Mouse (Mus musculus): ENCODE data around the gene Sgms1. TPM values are rescaled to one million over a fixed set of nuclear protein-coding genes. Genes with fewer than 3 reads are reported as not detected.

The Sgms1 gene
- polyA plus RNA-seq, 1 experiment, result 22.2 TPM

- DNase-seq (ENCODE audit: low spot score), result no peak
Measured at GRCm38 (mm10) chr19:32243246-32243645, 146.3 kb downstream of the Sgms1 start.

- no peak for DNase-seq (ENCODE audit: low spot score)
Measured at GRCm38 (mm10) chr19:32242153-32242552, 147.4 kb downstream of the Sgms1 start.

GRCm38 (mm10) chr19:32240417-32240990 lies 149.0 kb downstream of the Sgms1 start:
- DNase-seq (ENCODE audit: low spot score), result no peak

GRCm38 (mm10) chr19:32239925-32240324 lies 149.6 kb downstream of the Sgms1 start:
- DNase-seq (ENCODE audit: low spot score), result no peak

GRCm38 (mm10) chr19:32239459-32239792 lies 150.1 kb downstream of the Sgms1 start:
- no peak for DNase-seq (ENCODE audit: low spot score)

GRCm38 (mm10) chr19:32238722-32239458 lies 150.6 kb downstream of the Sgms1 start:
- DNase-seq (ENCODE audit: low spot score), result no peak

- no peak for DNase-seq (ENCODE audit: low spot score)
Measured at GRCm38 (mm10) chr19:32237685-32238084, 151.8 kb downstream of the Sgms1 start.

GRCm38 (mm10) chr19:32237173-32237583 lies 152.3 kb downstream of the Sgms1 start:
- DNase-seq (ENCODE audit: low spot score), result no peak

- DNase-seq (ENCODE audit: low spot score), result no peak
Measured at GRCm38 (mm10) chr19:32234717-32235434, 154.6 kb downstream of the Sgms1 start.

GRCm38 (mm10) chr19:32231292-32231691 lies 158.2 kb downstream of the Sgms1 start:
- DNase-seq (ENCODE audit: low spot score), result no peak

GRCm38 (mm10) chr19:32230798-32231197 lies 158.7 kb downstream of the Sgms1 start:
- no peak for DNase-seq (ENCODE audit: low spot score)

- DNase-seq (ENCODE audit: low spot score), result no peak
Measured at GRCm38 (mm10) chr19:32230301-32230700, 159.2 kb downstream of the Sgms1 start.

GRCm38 (mm10) chr19:32229776-32230175 lies 159.7 kb downstream of the Sgms1 start:
- DNase-seq (ENCODE audit: low spot score), result no peak

GRCm38 (mm10) chr19:32227175-32227574 lies 162.3 kb downstream of the Sgms1 start:
- DNase-seq (ENCODE audit: low spot score), result no peak

GRCm38 (mm10) chr19:32225097-32225490 lies 164.4 kb downstream of the Sgms1 start:
- DNase-seq (ENCODE audit: low spot score), result no peak

- no peak for DNase-seq (ENCODE audit: low spot score)
Measured at GRCm38 (mm10) chr19:32224318-32225096, 165.0 kb downstream of the Sgms1 start.

GRCm38 (mm10) chr19:32223751-32224174 lies 165.8 kb downstream of the Sgms1 start:
- DNase-seq (ENCODE audit: low spot score), result no peak

GRCm38 (mm10) chr19:32222083-32222482 lies 167.4 kb downstream of the Sgms1 start:
- no peak for DNase-seq (ENCODE audit: low spot score)

- no peak for DNase-seq (ENCODE audit: low spot score)
Measured at GRCm38 (mm10) chr19:32220991-32221390, 168.5 kb downstream of the Sgms1 start.

GRCm38 (mm10) chr19:32216710-32217109 lies 172.8 kb downstream of the Sgms1 start:
- DNase-seq (ENCODE audit: low spot score), result no peak

GRCm38 (mm10) chr19:32214905-32215806 lies 174.4 kb downstream of the Sgms1 start:
- DNase-seq (ENCODE audit: low spot score), result no peak

All from urinary bladder, adult 2 months (tissue).